Mouse (Mus musculus): ENCODE measurements around the gene Mxd3. TPM values are rescaled to one million over a fixed set of nuclear protein-coding genes. Genes with fewer than 3 reads are reported as not detected.

The Mxd3 gene
- polyA plus RNA-seq, 1 experiment from 2014 or later: 33.7 TPM

DNA sequence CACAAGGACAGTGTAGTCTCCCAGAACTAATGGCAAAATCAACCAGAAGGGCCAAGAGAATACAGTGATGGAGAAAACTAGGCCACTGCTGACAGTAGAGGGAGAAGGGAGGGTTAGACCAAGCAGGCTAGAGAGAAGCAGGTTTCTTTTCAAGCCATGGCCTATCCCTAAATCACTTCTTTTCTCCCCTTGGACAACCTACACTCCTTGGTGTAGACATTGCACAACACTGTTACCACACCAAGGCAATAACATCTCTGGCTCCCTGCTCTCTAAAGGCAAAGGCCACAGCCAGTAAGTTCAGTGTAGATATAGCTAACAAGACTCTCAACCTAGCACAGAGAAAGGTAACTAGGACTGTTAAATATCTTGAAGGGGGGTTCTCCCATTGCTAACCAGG, 31.5 kb upstream of the Mxd3 start:
- Histone ChIP-seq H3K4me3 (peak overlapping the region; percentile 92), H3K4me1 (replicated peaks) (peaks cover 21% of the 10 kb centered on the region), H3K27me3 (ENCODE audit: insufficient read depth, poor library complexity, severe bottlenecking) (no peaks in the 10 kb centered on the region), H3K27ac (no peak overlapping the region; the same call in 1 of the 2 replicates), H3K9me3 (no peaks in the 10 kb centered on the region), H3K36me3 (peaks cover 51% of the 10 kb centered on the region)
- DNase-seq (ENCODE audit: low spot score): no peak

DNA sequence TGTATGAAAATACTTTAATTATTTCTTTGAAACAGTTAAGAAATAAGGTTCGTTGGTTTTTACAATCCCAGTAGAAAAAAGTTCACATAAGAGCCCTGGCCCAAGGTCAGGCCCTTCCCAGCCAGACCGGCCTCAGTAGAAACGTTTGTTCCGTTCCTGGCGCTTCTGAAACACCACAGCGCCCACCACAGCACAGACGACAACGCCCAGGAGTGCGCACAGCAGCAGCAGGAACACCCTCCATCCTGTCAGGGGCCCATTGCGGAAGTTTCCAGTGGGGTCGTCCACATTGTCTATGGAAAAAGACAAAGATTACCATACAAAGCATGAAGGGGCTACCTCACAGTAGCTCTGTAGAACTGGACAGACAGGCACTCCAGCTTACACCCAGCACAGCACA, 17.1 kb upstream of the Mxd3 start:
- peaks cover 81% of the 10 kb centered on the region for H3K36me3 ChIP-seq
- 91% methylated on average over 11 of the region's 11 CpGs for WGBS
- H3K4me1 ChIP-seq (replicated peaks): no peaks in the 10 kb centered on the region
- DNase-seq (ENCODE audit: low spot score): no peak
- no peak overlapping the region for H3K27ac ChIP-seq
- H3K4me3 ChIP-seq: no peak overlapping the region
- H3K27me3 ChIP-seq (ENCODE audit: insufficient read depth, poor library complexity, severe bottlenecking): no peaks in the 10 kb centered on the region
- no peaks in the 10 kb centered on the region for H3K9me3 ChIP-seq

DNA sequence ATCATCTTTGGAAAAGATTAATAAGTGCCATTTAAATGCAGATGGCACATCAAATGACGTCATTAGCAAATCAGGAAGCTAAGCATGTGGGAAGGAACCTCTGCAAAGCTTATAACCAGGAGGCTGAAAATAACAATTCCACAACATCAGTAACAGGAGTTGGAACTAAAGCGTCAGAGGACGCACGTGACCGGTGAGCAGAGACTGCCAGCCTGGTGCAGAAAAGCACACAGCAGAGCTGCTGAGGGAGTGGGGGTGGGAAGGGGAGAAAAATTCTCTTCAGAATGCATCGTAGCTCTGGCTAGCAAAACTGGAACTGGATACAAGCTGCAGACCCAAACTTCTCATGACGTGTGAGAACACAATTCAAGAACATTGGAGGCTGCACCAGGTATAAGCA, 14.7 kb upstream of the Mxd3 start:
- 91% methylated on average over 7 of the region's 7 CpGs for WGBS
- Histone ChIP-seq H3K27ac (no peak overlapping the region), H3K4me3 (no peak overlapping the region), H3K4me1 (replicated peaks) (no peaks in the 10 kb centered on the region), H3K36me3 (peaks cover 58% of the 10 kb centered on the region), H3K9me3 (no peaks in the 10 kb centered on the region), H3K27me3 (ENCODE audit: insufficient read depth, poor library complexity, severe bottlenecking) (no peaks in the 10 kb centered on the region)
- DNase-seq (ENCODE audit: low spot score): no peak

DNA sequence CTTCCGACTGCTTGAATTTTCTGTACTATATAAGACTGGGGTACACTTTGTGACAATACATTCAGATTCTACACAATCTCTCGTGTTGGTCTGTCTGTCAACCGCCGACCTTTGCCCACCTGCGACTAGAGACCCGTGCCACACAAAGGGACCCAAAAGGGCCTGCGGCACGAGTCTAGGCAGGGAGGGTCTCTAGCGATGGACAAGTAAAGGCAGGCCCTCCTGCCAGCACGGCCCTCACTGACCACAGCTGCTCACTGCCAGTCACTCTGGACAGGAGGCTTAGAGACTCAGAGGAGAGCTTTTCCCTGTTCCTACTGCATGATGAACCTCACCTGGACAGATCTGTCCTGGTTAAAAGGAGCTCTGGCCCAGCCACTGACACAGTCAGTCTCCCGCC, 12.8 kb upstream of the Mxd3 start:
- 41% methylated on average over 11 of the region's 11 CpGs for WGBS

DNA sequence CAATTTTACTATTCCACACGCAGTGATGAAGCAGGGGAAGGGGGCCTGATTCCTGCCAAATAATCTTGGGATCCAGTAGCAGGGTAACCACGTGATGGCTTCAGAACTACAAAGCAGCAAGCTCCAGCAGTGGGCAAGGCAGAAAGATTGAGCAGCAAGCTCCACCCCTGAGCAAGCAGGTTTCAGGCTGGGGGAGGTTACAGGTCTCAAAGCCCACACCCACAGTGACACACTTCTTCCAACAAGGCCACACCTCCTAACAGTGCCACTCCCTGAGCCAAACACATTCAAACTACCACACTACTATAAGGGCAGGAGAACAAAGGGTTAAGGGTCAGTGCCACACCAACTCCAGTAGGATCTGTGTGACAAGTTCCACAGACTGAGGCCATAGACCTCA, 9.6 kb upstream of the Mxd3 start:
- H3K27ac ChIP-seq: no peak overlapping the region
- no peaks in the 10 kb centered on the region for H3K27me3 ChIP-seq (ENCODE audit: insufficient read depth, poor library complexity, severe bottlenecking)
- WGBS: 44% methylated on average over 2 of the region's 2 CpGs
- H3K9me3 ChIP-seq: no peaks in the 10 kb centered on the region
- DNase-seq (ENCODE audit: low spot score): no peak
- peaks cover 8% of the 10 kb centered on the region for H3K36me3 ChIP-seq
- no peak overlapping the region for H3K4me3 ChIP-seq
- peaks cover 12% of the 10 kb centered on the region for H3K4me1 ChIP-seq (replicated peaks)

More for the DNA sequence above, 12.8 kb upstream of the Mxd3 start:
- Histone ChIP-seq H3K27ac (0 out of 2 replicates have a peak overlapping the region, but pooled peaks have one; percentile 16), H3K4me3 (no peak overlapping the region), H3K27me3 (ENCODE audit: insufficient read depth, poor library complexity, severe bottlenecking) (no peaks in the 10 kb centered on the region), H3K36me3 (peaks cover 40% of the 10 kb centered on the region), H3K4me1 (replicated peaks) (peaks cover 5% of the 10 kb centered on the region), H3K9me3 (no peaks in the 10 kb centered on the region)
- DNase-seq (ENCODE audit: low spot score): no peak

DNA sequence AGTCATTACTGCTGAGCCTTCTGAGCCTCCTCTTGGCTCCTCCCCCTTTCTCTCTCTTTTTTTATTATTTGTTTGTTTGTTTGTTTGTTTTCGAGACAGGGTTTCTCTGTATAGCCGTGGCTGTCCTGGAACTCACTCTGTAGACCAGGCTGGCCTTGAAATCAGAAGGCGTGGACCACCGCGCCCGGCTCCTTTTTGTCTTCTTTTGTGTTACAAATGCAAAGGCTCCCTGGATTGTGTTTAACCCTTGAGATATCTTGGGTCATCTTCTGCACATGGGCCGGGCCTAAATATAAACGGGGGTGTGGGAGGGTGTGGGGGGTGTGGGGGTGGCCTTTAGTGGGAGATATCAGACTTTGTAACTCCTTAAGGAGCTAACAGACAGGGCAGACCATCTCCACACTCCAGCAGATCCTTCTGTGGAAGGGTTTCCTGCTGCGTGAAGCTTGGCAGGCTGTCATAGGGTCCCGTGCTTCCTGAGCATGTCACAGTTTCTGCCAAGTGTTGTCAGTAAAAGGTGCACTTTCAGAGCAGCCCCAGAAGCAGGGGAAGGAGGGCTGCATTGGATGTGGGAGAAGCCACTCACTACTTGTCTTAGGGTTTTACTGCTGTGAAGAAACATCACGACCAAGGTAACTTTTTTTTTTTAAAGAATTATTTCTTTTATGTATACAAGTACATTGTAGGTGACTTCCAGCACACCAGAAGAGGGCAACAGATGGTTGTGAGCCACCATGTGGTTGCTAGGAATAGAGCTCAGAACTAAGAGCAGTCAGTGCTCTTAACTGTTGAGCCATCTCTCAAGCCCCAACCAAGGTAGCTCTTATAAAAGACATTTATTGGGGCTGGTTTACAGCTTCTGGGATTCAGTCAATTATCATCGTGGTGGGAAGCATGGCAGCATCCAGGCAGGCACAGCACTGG, 8.8 kb upstream of the Mxd3 start:
- no peaks in the 10 kb centered on the region for H3K9me3 ChIP-seq
- DNase-seq (ENCODE audit: low spot score): no peak
- no peaks in the 10 kb centered on the region for H3K36me3 ChIP-seq
- H3K27me3 ChIP-seq (ENCODE audit: insufficient read depth, poor library complexity, severe bottlenecking): no peaks in the 10 kb centered on the region
- H3K27ac ChIP-seq: no peak overlapping the region
- WGBS: 67% methylated on average over 12 of the region's 12 CpGs
- H3K4me3 ChIP-seq: no peak overlapping the region
- H3K4me1 ChIP-seq (replicated peaks): peaks cover 12% of the 10 kb centered on the region

DNA sequence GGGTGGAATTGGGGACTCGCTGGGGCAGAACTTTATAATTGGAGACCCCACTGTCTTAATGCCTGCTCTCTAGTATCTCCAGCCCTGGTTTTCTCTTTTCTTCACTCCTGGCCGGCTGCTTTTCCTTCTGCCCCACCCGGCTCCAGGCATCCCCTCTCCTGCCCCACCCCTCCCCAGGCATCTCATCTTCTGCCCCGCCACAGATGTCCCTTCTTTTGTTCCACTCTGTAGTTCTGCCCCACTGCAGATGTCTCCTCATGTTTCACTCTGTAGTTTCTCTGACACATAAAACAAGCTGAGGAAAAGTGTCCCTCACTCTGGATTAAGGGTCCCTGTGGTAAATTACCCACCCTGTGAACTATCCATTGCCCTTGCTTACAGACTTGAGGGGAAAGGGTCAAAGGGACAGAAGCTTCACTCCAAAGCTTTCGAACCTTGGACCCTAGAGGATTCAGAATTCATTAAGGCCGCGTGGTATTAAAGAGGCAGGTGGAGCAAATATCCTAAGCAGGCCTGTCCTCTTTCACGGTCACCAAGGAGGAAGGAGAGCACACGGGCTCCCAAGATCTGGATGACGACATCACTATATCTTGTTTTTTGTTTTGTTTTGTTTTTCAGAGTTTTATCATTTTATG, 7.8 kb upstream of the Mxd3 start:
- H3K9me3 ChIP-seq: no peaks in the 10 kb centered on the region
- H3K36me3 ChIP-seq: no peaks in the 10 kb centered on the region
- no peak overlapping the region for H3K4me3 ChIP-seq
- no peaks in the 10 kb centered on the region for H3K27me3 ChIP-seq (ENCODE audit: insufficient read depth, poor library complexity, severe bottlenecking)
- DNase-seq (ENCODE audit: low spot score): no peak
- peaks cover 12% of the 10 kb centered on the region for H3K4me1 ChIP-seq (replicated peaks)
- 0 out of 2 replicates have a peak overlapping the region, but pooled peaks have one; percentile 23 for H3K27ac ChIP-seq
- 73% methylated on average over 10 of the region's 10 CpGs for WGBS

DNA sequence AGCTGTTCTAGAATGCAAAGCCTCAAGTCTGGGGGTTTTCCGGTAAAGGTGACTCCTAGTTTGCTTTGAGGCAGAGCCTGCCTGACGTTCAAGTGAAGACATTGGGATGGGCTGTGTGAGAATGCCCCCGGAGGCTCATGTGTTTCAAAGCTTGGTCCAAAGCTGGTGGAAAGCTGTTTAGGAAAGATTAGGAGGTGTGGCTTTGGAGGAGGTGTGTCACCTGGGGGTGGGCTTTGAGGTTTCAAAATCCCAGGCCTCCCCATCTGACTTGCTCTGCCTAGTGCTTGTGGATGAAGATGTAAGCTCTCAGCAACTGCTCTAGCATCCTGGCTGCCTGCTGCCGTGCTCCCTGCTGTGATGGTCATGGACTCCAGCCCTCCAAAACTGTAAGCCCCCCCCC, 6.1 kb upstream of the Mxd3 start:
- Histone ChIP-seq H3K9me3 (no peaks in the 10 kb centered on the region), H3K36me3 (no peaks in the 10 kb centered on the region), H3K4me1 (replicated peaks) (peaks cover 19% of the 10 kb centered on the region), H3K27me3 (ENCODE audit: insufficient read depth, poor library complexity, severe bottlenecking) (no peaks in the 10 kb centered on the region), H3K27ac (no peak overlapping the region), H3K4me3 (no peak overlapping the region)
- no peak for DNase-seq (ENCODE audit: low spot score)
- WGBS: 81% methylated on average over 4 of the region's 4 CpGs

DNA sequence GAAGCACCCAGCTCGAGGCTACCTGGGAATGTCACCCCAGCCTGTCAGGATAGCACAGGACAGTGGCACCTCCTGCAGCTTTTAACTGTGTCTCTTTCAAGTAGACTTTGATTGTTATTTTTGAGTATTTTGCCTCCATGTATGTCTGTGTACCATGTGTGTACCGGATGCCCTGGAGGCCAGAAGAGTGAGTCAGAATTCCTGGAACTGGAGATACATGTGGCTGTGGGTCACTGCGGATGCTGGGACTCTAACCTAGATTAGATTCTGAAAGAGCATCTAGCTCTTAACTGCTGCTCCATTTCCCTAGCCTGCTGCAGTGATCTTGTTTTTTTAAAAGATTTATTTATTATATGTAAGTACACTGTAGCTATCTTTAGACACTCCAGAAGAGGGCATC, 2.7 kb upstream of the Mxd3 start:
- peaks cover 11% of the 10 kb centered on the region for H3K27me3 ChIP-seq (ENCODE audit: insufficient read depth, poor library complexity, severe bottlenecking)
- H3K4me3 ChIP-seq: no peak overlapping the region
- H3K9me3 ChIP-seq: no peaks in the 10 kb centered on the region
- no peak for DNase-seq (ENCODE audit: low spot score)
- no peak overlapping the region for H3K27ac ChIP-seq
- peaks cover 44% of the 10 kb centered on the region for H3K4me1 ChIP-seq (replicated peaks)
- 91% methylated on average over 3 of the region's 3 CpGs for WGBS
- peaks cover under 1% of the 10 kb centered on the region; the same call in 1 of the 2 replicates for H3K36me3 ChIP-seq

DNA sequence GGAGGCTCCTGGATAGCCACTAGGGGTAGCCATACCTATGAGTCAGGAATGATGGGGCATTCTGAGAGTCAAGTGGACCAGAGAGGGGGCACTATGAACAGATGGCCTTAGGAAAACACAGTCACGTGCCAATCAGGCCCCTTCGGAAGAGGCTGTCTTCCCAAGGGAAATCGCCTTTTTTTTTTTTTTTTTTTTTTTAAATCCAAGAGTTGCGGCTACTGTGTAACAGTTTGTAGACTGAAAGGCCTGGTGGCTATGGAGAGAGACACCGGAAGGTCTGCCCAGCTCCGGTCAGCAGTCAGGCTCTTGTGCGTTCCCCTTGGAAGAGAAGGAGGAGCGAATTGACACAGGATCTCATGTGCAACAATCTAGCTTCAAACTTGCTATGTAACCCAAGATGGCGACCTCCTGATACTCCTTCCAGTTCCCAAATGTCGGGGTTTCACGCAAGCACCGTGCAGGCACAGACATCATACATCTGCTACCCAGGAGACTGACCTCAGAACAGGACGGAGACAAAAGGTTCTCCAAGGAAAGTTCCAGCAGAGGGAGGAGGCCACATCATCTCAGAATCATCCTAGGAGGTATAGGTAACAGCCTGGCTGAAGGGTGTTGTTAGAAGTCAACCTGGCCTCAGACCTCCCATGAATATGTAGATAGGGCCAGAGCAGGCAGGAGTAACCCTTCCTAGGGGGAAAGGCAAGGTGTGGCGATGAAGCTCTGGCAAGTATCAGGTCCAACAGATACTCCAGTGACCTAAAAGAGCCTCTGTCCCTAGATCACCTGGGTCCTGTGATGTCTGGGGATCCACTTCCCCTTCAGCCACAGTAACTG, 1.2 kb upstream of the Mxd3 start:
- Histone ChIP-seq H3K4me3 (peak overlapping the region; percentile 69), H3K36me3 (peaks cover 14% of the 10 kb centered on the region), H3K27ac (peak overlapping the region; percentile 96), H3K4me1 (replicated peaks) (peaks cover 43% of the 10 kb centered on the region), H3K9me3 (no peaks in the 10 kb centered on the region), H3K27me3 (ENCODE audit: insufficient read depth, poor library complexity, severe bottlenecking) (peaks cover 11% of the 10 kb centered on the region)
- 47% methylated on average over 14 of the region's 14 CpGs for whole genome bisulfite sequencing
- DNase-seq (ENCODE audit: low spot score): no peak

DNA sequence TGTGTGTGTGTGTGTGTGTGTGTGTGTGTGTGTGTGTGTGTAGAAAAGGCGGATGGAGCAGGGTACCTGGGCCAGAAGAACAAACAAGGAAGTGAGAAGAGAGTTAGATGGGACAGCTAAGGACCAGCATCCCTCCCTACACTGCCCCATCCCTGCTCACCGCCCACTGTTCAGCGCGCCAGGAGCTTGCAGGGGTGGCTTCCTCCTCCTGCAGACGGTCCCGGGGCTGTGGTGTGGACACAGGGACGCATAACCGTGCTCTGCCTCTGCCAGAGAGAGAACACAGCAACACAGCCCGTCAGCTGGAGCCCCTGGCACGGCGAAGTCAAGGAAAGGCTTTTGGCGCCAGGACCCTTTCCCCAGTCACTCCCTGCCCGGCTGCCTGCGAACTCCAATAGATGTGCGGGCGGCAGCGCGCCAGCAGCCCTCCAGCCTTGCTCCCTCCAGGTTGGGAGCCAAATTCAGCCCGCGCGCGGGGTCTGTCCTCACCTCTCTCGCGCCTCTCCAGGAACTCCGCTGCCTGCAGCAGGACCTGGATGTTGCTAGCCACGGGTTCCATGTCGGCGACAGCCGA, 427 bp downstream of the Mxd3 start:
- Histone ChIP-seq H3K36me3 (peaks cover 30% of the 10 kb centered on the region), H3K27ac (peak overlapping the region; percentile 96), H3K4me3 (peak overlapping the region; percentile 69), H3K9me3 (no peaks in the 10 kb centered on the region), H3K27me3 (ENCODE audit: insufficient read depth, poor library complexity, severe bottlenecking) (peaks cover 11% of the 10 kb centered on the region), H3K4me1 (replicated peaks) (peaks cover 43% of the 10 kb centered on the region)
- DNase-seq (ENCODE audit: low spot score): no peak
- WGBS: 2% methylated on average over 29 of the region's 29 CpGs

DNA sequence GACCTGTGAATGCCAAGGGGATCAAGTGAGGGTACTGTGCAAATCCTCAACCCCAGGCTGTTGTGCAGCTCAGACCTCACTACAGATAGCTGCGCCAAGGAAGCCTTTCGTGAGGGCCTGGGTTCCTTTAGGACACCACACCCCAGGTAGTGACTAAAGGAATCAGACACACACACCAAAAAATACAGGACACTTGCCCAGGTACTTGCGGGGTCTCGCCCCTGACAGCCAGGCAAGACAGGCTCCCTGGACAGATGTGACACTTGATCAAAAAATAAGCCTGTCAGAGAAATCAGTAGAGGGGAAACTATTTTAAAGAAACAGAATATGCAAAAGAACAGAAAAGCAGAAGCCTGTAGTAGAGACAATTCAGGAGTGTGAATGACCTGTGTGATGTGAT, 982 bp downstream of the Mxd3 start:
- peak overlapping the region; percentile 69 for H3K4me3 ChIP-seq
- peaks cover 48% of the 10 kb centered on the region for H3K4me1 ChIP-seq (replicated peaks)
- DNase-seq (ENCODE audit: low spot score): no peak
- 84% methylated on average over 4 of the region's 4 CpGs for WGBS
- peak overlapping the region; percentile 96; the same call in 1 of the 2 replicates for H3K27ac ChIP-seq
- peaks cover 36% of the 10 kb centered on the region for H3K36me3 ChIP-seq
- H3K9me3 ChIP-seq: no peaks in the 10 kb centered on the region
- H3K27me3 ChIP-seq (ENCODE audit: insufficient read depth, poor library complexity, severe bottlenecking): peaks cover 11% of the 10 kb centered on the region
